Mouse (Mus musculus) kidney, adult 2 months (tissue): ENCODE results near the gene Akr1b8. TPM values are rescaled to one million over a fixed set of nuclear protein-coding genes. Genes with fewer than 3 reads are reported as not detected.
"Not testable (repeated sequence)": the region's sequence is repeated elsewhere in the genome, so short reads cannot be mapped to it uniquely, and the experiment has no call there.

Experiments used
- DNase-seq: peaks from one replicate; pipeline ENCODE4 v3.0.0; 2021
- H3K27ac ChIP-seq: fragments of 200-500 bp; 2 replicates; pipeline ENCODE4 v1.5.1; 2012; ENCODE audit warnings: low read depth, low read length, control low read depth, inconsistent platforms; ENCODE audit not compliant: insufficient read depth
- H3K27me3 ChIP-seq: fragments of 200-500 bp; replicated peaks from 2 replicates; pipeline ENCODE4 v1.6.1; 2012; ENCODE audit warnings: mild to moderate bottlenecking, moderate library complexity, low read length, inconsistent platforms; ENCODE audit not compliant: control insufficient read depth, insufficient read depth
- H3K36me3 ChIP-seq: fragments of 200-500 bp; 2 replicates; pipeline ENCODE4 v1.6.1; 2012; ENCODE audit warnings: mild to moderate bottlenecking, moderate library complexity, low read length, inconsistent platforms; ENCODE audit not compliant: control insufficient read depth, insufficient read depth
- H3K4me1 ChIP-seq: fragments of 200-500 bp; 2 replicates; pipeline ENCODE4 v1.6.1; 2011; ENCODE audit warnings: low read length; ENCODE audit not compliant: control insufficient read depth, insufficient read depth
- H3K4me3 ChIP-seq: fragments of 200-500 bp; 2 replicates; pipeline ENCODE4 v1.5.1; 2011; ENCODE audit warnings: mild to moderate bottlenecking, low read depth, low read length, control low read depth; ENCODE audit not compliant: insufficient read depth
- CTCF ChIP-seq: fragments of 200-500 bp; conservative IDR thresholded peaks from 2 replicates; pipeline ENCODE4 v1.5.1; 2011; ENCODE audit warnings: low read depth, mild to moderate bottlenecking, control low read depth, low read length, moderate library complexity, mixed read lengths; ENCODE audit not compliant: insufficient read depth, insufficient read length
- POLR2A ChIP-seq: fragments of 200-500 bp; IDR thresholded peaks from one replicate; pipeline ENCODE4 v1.6.1; 2011; ENCODE audit warnings: low read depth, low read length, control low read depth
- WGBS: fragments of 180-500 bp; shearing (Covaris S2); methylation state at CpG from one replicate; pipeline ENCODE4 v1.1.7; 2018; 5-methylcytosine and 5-hydroxymethylcytosine counted together
- polyA plus RNA-seq: library from polyadenylated mRNA; depleted of rRNA; stranded (reverse); fragments of >200 nt; gene quantifications from 2 replicates; pipeline ENCODE4 v1.2.3, GENCODE M21; 2012; rRNA removed

Akr1b8 gene
- polyA plus RNA-seq, 1 experiment, result 2.6 TPM

GRCm38 (mm10) chr6:34407403-34407802 lies 53.5 kb downstream of the Akr1b8 start:
- H3K4me1 ChIP-seq, result no peaks in the 10 kb centered on the region
- 77% methylated on average over 10 of the region's 10 CpGs for WGBS
- no peaks in the 10 kb centered on the region for H3K36me3 ChIP-seq
- no peak overlapping the region for H3K27ac ChIP-seq
- DNase-seq, result no peak
- H3K4me3 ChIP-seq, result no peak overlapping the region
- H3K27me3 ChIP-seq, result no peaks in the 10 kb centered on the region
- TF ChIP-seq CTCF, result no peak
- no peak for TF ChIP-seq POLR2A

GRCm38 (mm10) chr6:34412023-34412422 lies 58.1 kb downstream of the Akr1b8 start, which contains the start of gene Akr1b7:
TSS of gene Akr1b7 (plus strand) at chr6:34412334.
- no peaks in the 10 kb centered on the region for H3K4me1 ChIP-seq
- no peak within 1 kb of the TSS for H3K27ac ChIP-seq
- peak; percentile 34 for DNase-seq
- no peak within 1 kb of the TSS for H3K4me3 ChIP-seq
- no peaks in the 10 kb centered on the region for H3K27me3 ChIP-seq
- no peaks in the 10 kb centered on the region for H3K36me3 ChIP-seq
- 19% methylated on average over 6 of the region's 6 CpGs for WGBS
- TF ChIP-seq POLR2A (no peak), CTCF (no peak)

GRCm38 (mm10) chr6:34412688-34413087 lies 58.8 kb downstream of the Akr1b8 start:
- no peaks in the 10 kb centered on the region for H3K36me3 ChIP-seq
- H3K4me3 ChIP-seq, result no peak overlapping the region
- H3K4me1 ChIP-seq, result no peaks in the 10 kb centered on the region
- WGBS, result 85% methylated on average over 1 of the region's 1 CpGs
- no peak for TF ChIP-seq CTCF
- TF ChIP-seq POLR2A, result no peak
- DNase-seq, result no peak
- H3K27ac ChIP-seq, result no peak overlapping the region
- no peaks in the 10 kb centered on the region for H3K27me3 ChIP-seq

GRCm38 (mm10) chr6:34413386-34413785 lies 59.5 kb downstream of the Akr1b8 start:
- not testable (repeated sequence) for H3K36me3 ChIP-seq, DNase-seq, H3K4me1 ChIP-seq, H3K27ac ChIP-seq, H3K27me3 ChIP-seq, H3K4me3 ChIP-seq
- 60% methylated on average over 1 of the region's 1 CpGs for WGBS

- DNase-seq, result no peak
- H3K27ac ChIP-seq, result no peak overlapping the region
These were observed 62.6 kb downstream of the Akr1b8 start for GRCm38 (mm10) chr6:34416521-34416920.

More at GRCm38 (mm10) chr6:34416521-34416920, 62.6 kb downstream of the Akr1b8 start:
- no peaks in the 10 kb centered on the region for H3K4me1 ChIP-seq
- TF ChIP-seq POLR2A (no peak), CTCF (no peak)
- 98% methylated on average over 2 of the region's 2 CpGs for WGBS
- H3K4me3 ChIP-seq, result no peak overlapping the region
- no peaks in the 10 kb centered on the region for H3K27me3 ChIP-seq
- no peaks in the 10 kb centered on the region for H3K36me3 ChIP-seq

Other genes starting within 250 kb of the Akr1b8 start
- 88.5 and 90.9 TPM in 2 replicates for gene Slc35b4, start 177.0 kb upstream of the Akr1b8 start, polyA plus RNA-seq
- gene Akr1b3, start 36.6 kb upstream of the Akr1b8 start, polyA plus RNA-seq, result 208 and 280 TPM in 2 replicates
- 40.1 and 42.2 TPM in 2 replicates for gene Akr1b10, start 30.1 kb downstream of the Akr1b8 start, polyA plus RNA-seq
- gene Akr1b7, start 58.2 kb downstream of the Akr1b8 start, polyA plus RNA-seq, result 3.2 and 4.0 TPM in 2 replicates
- 24.4 and 32.4 TPM in 2 replicates for gene Bpgm, start 122.1 kb downstream of the Akr1b8 start, polyA plus RNA-seq
- gene Cald1, start 244.4 kb downstream of the Akr1b8 start, polyA plus RNA-seq, result 17.7 and 24.7 TPM in 2 replicates